Mouse (Mus musculus): ENCODE data around the gene Rnf10. TPM values are rescaled to one million over a fixed set of nuclear protein-coding genes. Genes with fewer than 3 reads are reported as not detected.

The Rnf10 gene
- polyA plus RNA-seq, 1 experiment from 2014 or later: 230 TPM

DNA sequence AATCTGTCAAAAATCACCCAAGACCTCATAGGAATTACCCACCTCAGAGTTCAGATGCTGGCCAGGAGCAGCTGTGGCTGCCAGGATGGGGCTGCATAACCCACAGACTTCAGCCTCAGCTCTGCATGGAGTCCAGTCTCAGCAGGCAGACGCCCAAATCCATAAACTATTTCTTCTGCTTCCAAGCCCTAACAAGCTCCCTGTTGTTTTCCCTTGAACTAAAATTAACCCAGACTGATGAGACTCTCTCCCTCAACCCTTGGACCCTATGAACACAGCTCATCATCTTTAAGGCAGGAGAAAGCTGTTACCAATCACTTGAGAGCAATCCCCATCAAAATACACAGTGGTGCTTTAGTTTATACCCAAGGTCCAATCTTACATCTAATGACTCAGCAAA, 17.2 kb downstream of the Rnf10 start:
- 81% methylated on average over 1 of the region's 1 CpGs for WGBS
- Histone ChIP-seq H3K27me3 (replicated peaks) (no peaks in the 10 kb centered on the region), H3K4me1 (no peaks in the 10 kb centered on the region), H3K36me3 (peaks cover 68% of the 10 kb centered on the region), H3K4me2 (replicated peaks) (no peak overlapping the region), H3K9me3 (no peaks in the 10 kb centered on the region), H3K27ac (no peak overlapping the region), H3K4me3 (no peak overlapping the region), H3K9ac (no peak overlapping the region)
- no peak for ATAC-seq (ENCODE audit: low FRiP score, low read depth)

DNA sequence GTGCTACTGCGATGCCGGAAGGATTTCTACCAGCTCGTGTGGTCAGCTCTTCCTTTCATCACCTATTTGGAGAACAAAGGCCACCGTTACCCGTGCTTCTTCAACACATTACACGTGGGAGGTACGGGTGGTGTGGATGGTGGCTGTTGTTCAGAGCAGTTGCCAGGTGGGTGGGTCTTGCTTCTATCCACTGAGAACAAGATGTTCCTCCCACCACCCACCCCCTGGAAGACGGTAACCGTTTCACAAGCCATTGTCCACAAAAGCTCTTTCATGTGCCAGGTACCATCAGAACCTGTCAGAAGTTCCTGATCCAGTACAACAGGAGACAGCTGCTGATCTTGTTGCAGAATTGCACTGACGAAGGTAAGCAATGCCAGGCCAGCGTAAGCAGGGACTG, 32.5 kb downstream of the Rnf10 start:
- H3K4me3 ChIP-seq: no peak overlapping the region
- H3K4me1 ChIP-seq: peaks cover 14% of the 10 kb centered on the region
- no peaks in the 10 kb centered on the region for H3K9me3 ChIP-seq
- no peak for ATAC-seq (ENCODE audit: low FRiP score, low read depth)
- no peak overlapping the region for H3K4me2 ChIP-seq (replicated peaks)
- 86% methylated on average over 11 of the region's 11 CpGs for WGBS
- no peak overlapping the region for H3K9ac ChIP-seq
- H3K27ac ChIP-seq: no peak overlapping the region
- H3K27me3 ChIP-seq (replicated peaks): no peaks in the 10 kb centered on the region; the same call in 1 of the 2 replicates
- peaks cover 56% of the 10 kb centered on the region for H3K36me3 ChIP-seq

DNA sequence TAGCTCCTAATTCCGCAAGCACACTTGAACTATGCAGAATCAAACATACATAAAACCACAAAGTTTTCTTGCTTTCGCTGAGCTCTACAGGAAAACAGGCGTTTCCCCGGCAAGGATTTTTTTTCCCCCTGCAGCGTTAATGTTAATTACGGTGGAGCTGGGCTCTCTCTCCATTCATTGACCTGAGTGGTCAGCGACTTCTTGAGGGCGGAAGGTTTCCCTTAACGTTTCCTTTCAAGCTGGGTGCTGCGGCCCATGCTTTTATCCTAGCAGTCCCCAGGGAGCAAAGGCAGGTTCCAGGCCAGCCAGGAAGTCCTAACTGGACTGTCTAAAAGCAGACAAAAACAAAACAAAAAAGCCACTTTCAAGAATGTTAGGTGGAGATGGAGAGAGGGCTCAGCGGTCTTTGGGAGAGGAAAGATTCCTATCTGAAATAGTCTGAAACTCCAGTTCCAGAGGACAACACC, 33.9 kb downstream of the Rnf10 start:
- WGBS: 5% methylated on average over 11 of the region's 11 CpGs
- H3K27me3 ChIP-seq (replicated peaks): peaks cover 4% of the 10 kb centered on the region; the same call in 1 of the 2 replicates
- peak overlapping the region; percentile 92 for H3K4me2 ChIP-seq (replicated peaks)
- H3K9ac ChIP-seq: 0 out of 2 replicates have a peak overlapping the region, but pooled peaks have one; percentile 85
- no peaks in the 10 kb centered on the region for H3K9me3 ChIP-seq
- peaks cover 16% of the 10 kb centered on the region for H3K4me1 ChIP-seq
- H3K4me3 ChIP-seq: peak overlapping the region; percentile 86
- H3K36me3 ChIP-seq: peaks cover 42% of the 10 kb centered on the region
- H3K27ac ChIP-seq: no peak overlapping the region
- ATAC-seq (ENCODE audit: low FRiP score, low read depth): no peak

DNA sequence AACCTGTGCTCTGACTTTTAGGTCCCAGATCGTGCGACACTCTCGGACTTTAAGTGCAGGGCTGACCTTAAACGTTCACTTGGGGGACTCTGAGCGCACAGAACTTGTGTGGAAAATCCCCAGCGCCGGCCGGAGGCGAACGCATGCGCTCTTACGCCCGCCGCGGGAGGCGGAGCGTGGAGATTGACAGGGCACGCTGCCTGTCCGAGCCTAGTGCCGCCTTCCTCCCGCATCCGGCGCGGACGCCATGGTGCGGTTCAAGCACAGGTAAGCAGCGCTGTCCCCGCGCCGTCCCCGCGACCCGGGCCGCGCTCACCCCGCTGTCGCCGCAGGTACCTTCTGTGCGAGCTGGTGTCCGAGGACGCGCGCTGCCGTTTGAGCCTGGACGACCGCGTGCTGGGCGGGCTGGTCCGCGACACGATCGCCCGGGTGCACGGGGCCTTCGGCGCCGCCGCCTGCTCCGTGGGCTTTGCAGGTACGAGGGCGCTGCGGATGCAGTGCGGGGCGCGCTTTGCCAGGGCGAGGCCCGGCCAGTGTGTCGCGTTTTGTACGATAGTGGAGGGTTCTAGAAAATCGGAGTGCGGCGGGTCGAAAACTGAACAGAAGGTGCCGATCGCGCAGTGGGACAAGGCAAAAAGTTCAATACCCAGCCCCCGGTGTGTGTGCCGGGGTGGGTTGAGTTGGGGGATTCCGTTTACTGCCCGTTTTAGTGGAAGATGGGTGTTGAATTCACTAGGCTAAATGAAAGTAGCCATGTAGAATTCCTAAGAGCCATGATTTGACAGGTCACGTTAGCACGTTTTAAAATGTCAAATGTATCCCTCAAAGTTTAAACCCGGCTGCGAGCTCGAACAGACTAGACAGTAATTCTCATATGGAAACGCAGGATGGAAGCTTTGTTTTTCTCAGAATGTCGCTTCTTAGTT, 34.6 kb downstream of the Rnf10 start:
- Histone ChIP-seq H3K36me3 (peaks cover 35% of the 10 kb centered on the region), H3K9me3 (no peaks in the 10 kb centered on the region), H3K9ac (peak overlapping the region; percentile 85), H3K4me2 (replicated peaks) (peak overlapping the region; percentile 92), H3K27ac (0 out of 2 replicates have a peak overlapping the region, but pooled peaks have one; percentile 32), H3K4me3 (peak overlapping the region; percentile 86), H3K4me1 (peaks cover 16% of the 10 kb centered on the region), H3K27me3 (replicated peaks) (peaks cover 4% of the 10 kb centered on the region; the same call in 1 of the 2 replicates)
- peak; percentile 53 for ATAC-seq (ENCODE audit: low FRiP score, low read depth)
- WGBS: under 1% methylated on average over 88 of the region's 88 CpGs

DNA sequence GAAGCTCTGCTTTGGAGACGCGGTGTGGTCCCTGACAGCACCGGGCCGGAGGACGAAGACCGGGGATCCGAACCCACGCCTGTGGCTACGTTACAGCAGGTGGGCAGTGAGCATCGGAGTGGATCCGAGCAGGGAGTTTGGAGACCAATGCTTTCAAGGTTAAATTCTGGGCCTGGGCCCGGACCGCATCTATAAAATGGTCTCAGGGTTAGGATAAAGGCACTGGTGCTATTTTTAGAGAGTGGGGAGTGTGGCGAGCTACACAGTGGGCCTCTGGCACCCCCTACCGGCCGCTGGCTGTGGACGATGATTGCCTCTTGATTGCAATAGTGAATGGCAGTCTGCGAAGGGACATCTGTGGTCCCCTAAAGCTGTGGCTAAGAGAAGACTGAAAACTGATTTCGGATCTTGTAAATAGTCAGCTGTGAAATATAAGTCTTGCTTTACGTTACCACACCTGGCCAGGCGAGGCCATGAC, 36.9 kb downstream of the Rnf10 start, which contains the start of gene Pop5:
Gene Pop5 (plus strand): TSS at position 51 of the 478 bp plus-strand sequence.
- Histone ChIP-seq H3K27ac (no peak within 1 kb of the TSS), H3K27me3 (replicated peaks) (peaks cover 4% of the 10 kb centered on the region; the same call in 1 of the 2 replicates), H3K4me2 (replicated peaks) (peak within 1 kb of the TSS; percentile 81), H3K36me3 (peaks cover 12% of the 10 kb centered on the region), H3K4me3 (peak within 1 kb of the TSS; percentile 46), H3K4me1 (peaks cover 22% of the 10 kb centered on the region), H3K9me3 (no peaks in the 10 kb centered on the region), H3K9ac (peak within 1 kb of the TSS; percentile 61)
- ATAC-seq (ENCODE audit: low FRiP score, low read depth): peak; percentile 73
- 1% methylated on average over 21 of the region's 21 CpGs for WGBS

DNA sequence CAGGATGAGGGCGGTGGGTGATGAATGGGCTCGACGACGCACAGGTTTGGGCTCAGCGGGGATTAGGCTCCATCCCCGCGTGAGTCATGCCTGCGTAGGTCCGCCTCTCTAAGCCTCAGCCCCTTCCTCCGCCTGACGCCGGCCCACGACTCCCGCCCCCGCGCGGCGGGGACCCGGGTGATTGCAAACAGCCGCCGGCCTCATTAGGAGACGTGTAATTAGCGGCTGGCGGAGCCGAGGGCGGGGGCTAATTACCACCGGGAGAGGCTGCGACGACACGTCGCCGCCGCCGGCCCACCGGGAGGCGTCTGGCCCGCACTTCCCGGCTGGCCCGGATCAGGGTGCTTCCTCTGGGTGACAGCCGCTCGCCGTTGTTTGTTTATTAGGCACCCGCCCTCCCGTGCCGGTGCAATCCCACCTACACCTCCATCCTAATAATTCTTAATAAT, 37.4 kb downstream of the Rnf10 start:
- peak overlapping the region; percentile 81 for H3K4me2 ChIP-seq (replicated peaks)
- peaks cover 22% of the 10 kb centered on the region for H3K4me1 ChIP-seq
- H3K9ac ChIP-seq: peak overlapping the region; percentile 61
- WGBS: under 1% methylated on average over 45 of the region's 45 CpGs
- peak; percentile 41 for ATAC-seq (ENCODE audit: low FRiP score, low read depth)
- no peaks in the 10 kb centered on the region for H3K9me3 ChIP-seq
- peaks cover 4% of the 10 kb centered on the region; the same call in 1 of the 2 replicates for H3K27me3 ChIP-seq (replicated peaks)
- H3K4me3 ChIP-seq: peak overlapping the region; percentile 46
- H3K36me3 ChIP-seq: peaks cover 8% of the 10 kb centered on the region
- no peak overlapping the region for H3K27ac ChIP-seq

DNA sequence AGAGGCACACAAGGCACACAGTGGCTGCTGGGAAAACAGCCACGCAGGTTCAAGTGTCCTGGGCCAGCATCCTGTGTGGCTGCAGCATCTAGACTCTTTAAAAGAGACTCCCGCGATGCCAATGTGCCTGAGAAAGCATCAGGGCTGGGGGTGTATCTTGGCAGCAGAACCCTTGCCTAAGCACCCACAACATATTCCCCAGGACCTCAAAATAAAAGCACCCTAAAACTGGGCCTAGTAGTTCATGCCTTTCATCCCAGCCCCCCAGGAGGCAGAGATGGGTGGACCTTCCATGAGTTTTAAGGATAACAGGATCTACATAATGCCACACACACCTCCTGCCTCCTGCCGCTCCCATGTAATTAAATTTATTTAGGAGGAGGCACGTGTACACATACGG, 38.2 kb downstream of the Rnf10 start:
- Histone ChIP-seq H3K36me3 (no peaks in the 10 kb centered on the region), H3K4me3 (no peak overlapping the region), H3K27me3 (replicated peaks) (peaks cover 4% of the 10 kb centered on the region; the same call in 1 of the 2 replicates), H3K27ac (no peak overlapping the region), H3K9me3 (no peaks in the 10 kb centered on the region), H3K4me2 (replicated peaks) (no peak overlapping the region), H3K4me1 (peaks cover 22% of the 10 kb centered on the region), H3K9ac (no peak overlapping the region)
- ATAC-seq (ENCODE audit: low FRiP score, low read depth): no peak
- WGBS: 43% methylated on average over 6 of the region's 6 CpGs

DNA sequence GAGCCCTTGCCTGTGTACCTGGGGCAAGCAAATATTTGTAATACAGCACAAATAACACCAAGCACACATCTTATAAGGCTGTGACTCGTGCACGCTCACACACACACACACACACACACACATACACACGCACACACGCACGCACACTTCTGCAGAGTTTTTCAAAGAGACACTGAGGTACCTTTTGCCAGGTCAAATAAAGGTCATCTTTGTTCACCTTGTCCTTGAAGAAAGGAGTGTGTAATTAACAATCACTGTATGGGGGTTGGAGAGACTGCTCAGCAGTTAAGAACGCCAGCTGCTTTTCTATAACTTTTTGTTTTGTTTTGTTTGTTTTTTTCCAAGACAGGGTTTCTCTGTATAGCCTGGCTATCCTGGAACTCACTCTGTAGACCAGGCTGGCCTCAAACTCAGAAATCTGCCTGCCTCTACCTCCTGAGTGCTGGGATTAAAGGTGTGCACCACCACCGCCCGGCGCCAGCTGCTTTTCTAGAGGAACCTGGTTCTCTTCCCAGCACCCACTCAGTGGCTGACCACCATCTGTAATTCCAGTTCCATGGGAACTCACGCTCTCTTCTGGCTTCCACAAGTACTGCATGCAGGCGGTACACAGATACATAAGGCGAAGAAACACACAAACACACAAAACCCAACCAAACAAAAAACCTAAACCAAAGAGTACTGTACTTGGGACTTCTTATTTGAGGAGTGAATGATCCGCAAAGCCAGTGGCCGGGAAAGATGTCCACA, 39.5 kb downstream of the Rnf10 start:
- no peak for ATAC-seq (ENCODE audit: low FRiP score, low read depth)
- Histone ChIP-seq H3K9me3 (no peaks in the 10 kb centered on the region), H3K36me3 (no peaks in the 10 kb centered on the region), H3K4me1 (peaks cover 16% of the 10 kb centered on the region), H3K4me3 (no peak overlapping the region), H3K4me2 (replicated peaks) (no peak overlapping the region), H3K27ac (no peak overlapping the region), H3K27me3 (replicated peaks) (peaks cover 4% of the 10 kb centered on the region; the same call in 1 of the 2 replicates), H3K9ac (no peak overlapping the region)
- WGBS: 93% methylated on average over 14 of the region's 14 CpGs

DNA sequence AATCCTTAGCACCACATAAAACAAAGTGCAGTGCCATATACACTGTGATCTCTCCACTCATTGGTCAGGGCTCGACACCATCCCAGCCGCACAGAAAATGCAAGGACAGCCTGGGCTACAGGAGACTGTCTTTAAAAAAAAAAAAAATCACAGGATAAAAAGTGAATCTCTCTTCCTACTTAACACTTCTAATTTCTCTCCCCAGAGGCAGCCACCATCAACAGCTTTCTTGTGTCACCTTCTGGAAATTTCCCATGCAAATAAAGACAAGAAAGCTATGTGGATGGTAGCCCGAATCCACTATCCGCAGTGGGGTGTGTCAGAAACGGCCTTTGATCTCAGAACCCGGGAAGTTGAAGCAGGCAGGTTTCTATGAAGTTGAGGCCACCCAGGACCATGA, 40.2 kb downstream of the Rnf10 start:
- H3K27me3 ChIP-seq (replicated peaks): peaks cover 4% of the 10 kb centered on the region; the same call in 1 of the 2 replicates
- no peak for ATAC-seq (ENCODE audit: low FRiP score, low read depth)
- no peak overlapping the region for H3K9ac ChIP-seq
- no peaks in the 10 kb centered on the region for H3K36me3 ChIP-seq
- no peak overlapping the region for H3K4me3 ChIP-seq
- no peaks in the 10 kb centered on the region for H3K9me3 ChIP-seq
- H3K4me1 ChIP-seq: peaks cover 16% of the 10 kb centered on the region
- WGBS: 65% methylated on average over 6 of the region's 6 CpGs
- no peak overlapping the region for H3K4me2 ChIP-seq (replicated peaks)
- H3K27ac ChIP-seq: no peak overlapping the region

DNA sequence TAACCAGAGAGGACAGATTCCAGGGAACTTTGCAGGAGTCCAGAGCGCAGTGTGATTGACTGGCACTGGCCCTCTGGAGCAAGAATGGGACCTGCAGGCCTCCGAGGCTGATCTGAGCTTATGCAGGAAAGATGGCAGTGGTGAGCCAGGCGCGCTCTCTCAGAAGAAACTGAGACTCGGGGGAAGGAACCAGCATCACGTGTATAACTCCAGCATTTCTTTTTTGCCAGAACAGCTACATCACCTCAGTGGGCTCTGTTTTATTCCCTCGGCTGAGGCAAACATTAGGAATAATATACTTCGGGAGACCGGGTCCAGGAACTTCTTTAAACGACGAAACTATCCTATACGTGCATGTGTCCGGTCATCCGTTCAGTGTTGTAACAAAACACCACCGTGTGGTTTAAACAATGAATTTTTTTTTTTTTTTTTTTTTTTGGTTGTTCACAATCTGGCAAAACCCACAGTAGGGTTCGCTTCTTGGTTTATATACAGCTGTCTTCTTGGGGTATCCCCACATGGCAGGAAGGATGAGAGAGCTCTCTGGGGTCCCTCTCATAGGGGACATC, 41.1 kb downstream of the Rnf10 start:
- peaks cover 4% of the 10 kb centered on the region; the same call in 1 of the 2 replicates for H3K27me3 ChIP-seq (replicated peaks)
- no peak overlapping the region; the same call in 1 of the 2 replicates for H3K9ac ChIP-seq
- H3K27ac ChIP-seq: no peak overlapping the region
- no peaks in the 10 kb centered on the region for H3K36me3 ChIP-seq
- no peak overlapping the region for H3K4me3 ChIP-seq
- WGBS: 51% methylated on average over 16 of the region's 16 CpGs
- ATAC-seq (ENCODE audit: low FRiP score, low read depth): no peak
- no peaks in the 10 kb centered on the region for H3K9me3 ChIP-seq
- H3K4me1 ChIP-seq: peaks cover 16% of the 10 kb centered on the region
- no peak overlapping the region for H3K4me2 ChIP-seq (replicated peaks)

DNA sequence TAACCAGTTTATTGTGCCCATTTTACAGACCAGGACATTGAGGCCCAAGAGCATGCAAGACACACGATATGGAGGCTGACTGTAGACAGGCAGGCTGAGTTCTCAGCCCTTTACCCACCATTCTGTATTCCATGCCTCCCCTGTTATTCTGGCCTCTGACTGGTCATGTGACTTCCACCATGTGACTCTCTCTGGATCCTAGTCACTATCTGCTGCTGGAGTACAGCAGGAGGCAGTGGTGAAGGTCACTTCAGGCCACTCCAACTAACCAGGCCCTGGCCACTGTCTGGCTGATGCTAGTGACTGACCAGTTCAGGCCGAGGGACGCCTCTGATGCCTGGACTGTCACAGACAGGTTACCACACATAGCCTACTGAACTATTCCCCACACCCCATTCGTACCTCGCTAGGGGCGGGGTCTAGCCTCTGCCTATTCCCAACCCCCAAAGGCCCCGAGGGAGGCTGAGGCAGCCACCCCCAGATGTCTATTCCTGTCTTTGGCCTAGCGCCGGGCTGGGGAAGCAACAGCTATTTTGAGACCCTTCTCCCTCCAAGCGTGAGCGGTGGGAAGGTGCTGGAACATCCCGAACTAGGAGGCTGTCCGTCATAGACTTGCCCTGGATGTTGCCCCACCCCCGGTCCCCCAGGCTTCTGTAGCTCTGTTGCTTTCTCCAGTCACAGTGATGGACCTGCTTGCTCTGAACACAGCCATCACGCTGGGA, 41.7 kb downstream of the Rnf10 start:
- H3K36me3 ChIP-seq: no peaks in the 10 kb centered on the region
- H3K9ac ChIP-seq: no peak overlapping the region
- H3K4me3 ChIP-seq: no peak overlapping the region
- H3K4me1 ChIP-seq: peaks cover 16% of the 10 kb centered on the region
- WGBS: 60% methylated on average over 15 of the region's 15 CpGs
- H3K4me2 ChIP-seq (replicated peaks): no peak overlapping the region
- H3K27me3 ChIP-seq (replicated peaks): peaks cover 4% of the 10 kb centered on the region; the same call in 1 of the 2 replicates
- H3K27ac ChIP-seq: no peak overlapping the region
- no peak for ATAC-seq (ENCODE audit: low FRiP score, low read depth)
- H3K9me3 ChIP-seq: no peaks in the 10 kb centered on the region

All from neural tube, embryonic 12.5 days (tissue).